Mouse (Mus musculus) midbrain, postnatal 0 days (tissue): ENCODE data around the gene Atp11a. TPM values are rescaled to one million over a fixed set of nuclear protein-coding genes. Genes with fewer than 3 reads are reported as not detected.

Experiments used
- ATAC-seq: fragments of 200-750 bp; cut with Nextera tagmentation; 2 replicates; pipeline ENCODE4 v1.8.0; 2017; ENCODE audit warnings: moderate number of reproducible peaks, mild to moderate bottlenecking, moderate TSS enrichment, moderate library complexity; ENCODE audit not compliant: low FRiP score
- DNase-seq: peaks from one replicate; pipeline ENCODE4 v3.0.0-alpha.2; 2015; ENCODE audit warnings: low spot score
- H3K27ac ChIP-seq: fragments of 300-500 bp; sonication (generic); 2 replicates; pipeline ENCODE4 v1.5.1; 2014; ENCODE audit warnings: low read depth, mild to moderate bottlenecking, low read length, mixed read lengths
- H3K27me3 ChIP-seq: fragments of 300-500 bp; sonication (generic); 2 replicates; pipeline ENCODE4 v1.6.1; 2014; ENCODE audit warnings: low read length, control low read depth, mixed read lengths; ENCODE audit not compliant: insufficient read depth
- H3K36me3 ChIP-seq: fragments of 300-500 bp; sonication (generic); 2 replicates; pipeline ENCODE4 v1.6.1; 2014; ENCODE audit warnings: low read length, control low read depth, mixed read lengths; ENCODE audit not compliant: insufficient read depth
- H3K4me1 ChIP-seq: fragments of 300-500 bp; sonication (generic); 2 replicates; pipeline ENCODE4 v1.6.1; 2014; ENCODE audit warnings: mild to moderate bottlenecking, control low read depth, antibody characterized with exemption, low read length, mixed read lengths; ENCODE audit not compliant: insufficient read depth
- H3K4me2 ChIP-seq: fragments of 300-500 bp; sonication (generic); 2 replicates; pipeline ENCODE4 v1.6.1; 2014; ENCODE audit warnings: low read depth, mild to moderate bottlenecking, low read length, mixed read lengths; ENCODE audit not compliant: poor library complexity, severe bottlenecking
- H3K4me3 ChIP-seq: fragments of 300-500 bp; sonication (generic); 2 replicates; pipeline ENCODE4 v1.5.1; 2014; ENCODE audit warnings: low read depth, mild to moderate bottlenecking, low read length, moderate library complexity
- H3K9ac ChIP-seq: fragments of 300-500 bp; sonication (generic); replicated peaks from 2 replicates; pipeline ENCODE4 v1.6.1; 2014; ENCODE audit warnings: mild to moderate bottlenecking, low read length, moderate library complexity, mixed read lengths; ENCODE audit not compliant: poor library complexity, severe bottlenecking
- H3K9me3 ChIP-seq: fragments of 300-500 bp; sonication (generic); 2 replicates; pipeline ENCODE4 v1.6.1; 2016; ENCODE audit warnings: low read length, control low read depth
- CTCF ChIP-seq: IDR thresholded peaks from 2 replicates; pipeline ENCODE4 v1.5.1; 2016; ENCODE audit warnings: antibody characterized with exemption, mild to moderate bottlenecking
- WGBS: fragments of 180-500 bp; shearing (Covaris S2); extraction: QIAGEN DNeasy Blood & Tissue Kit; methylation state at CpG from one replicate; pipeline ENCODE4 v1.1.7; 2014; 5-methylcytosine and 5-hydroxymethylcytosine counted together
- polyA plus RNA-seq: library from polyadenylated mRNA; unstranded; fragments of >200 nt; fragmentation: Nextera tagmentation; extraction: Ambion mirVana; gene quantifications from 2 replicates; pipeline ENCODE4 v1.2.1, GENCODE M21; 2015
- total RNA-seq: library from RNA; depleted of rRNA; stranded (reverse); fragments of >200 nt; gene quantifications from 2 replicates; pipeline ENCODE4 v1.2.3, GENCODE M21; 2014

Atp11a gene
- total and polyA plus RNA-seq, 2 experiments from 2014 or later: 13.8 to 45.9 TPM

GRCm38 (mm10) chr8:12874971-12875370 lies 118.2 kb downstream of the Atp11a start:
- H3K4me3 ChIP-seq: no peak overlapping the region
- DNase-seq: no peak
- peaks cover 9% of the 10 kb centered on the region; the same call in 1 of the 2 replicates for H3K4me1 ChIP-seq
- H3K27ac ChIP-seq: no peak overlapping the region
- no peak for TF ChIP-seq CTCF
- H3K4me2 ChIP-seq: no peak overlapping the region
- no peaks in the 10 kb centered on the region for H3K36me3 ChIP-seq
- no peak for ATAC-seq
- no peaks in the 10 kb centered on the region for H3K9me3 ChIP-seq
- no peak overlapping the region for H3K9ac ChIP-seq
- no peaks in the 10 kb centered on the region for H3K27me3 ChIP-seq
- 75% methylated on average over 4 of the region's 4 CpGs for WGBS

GRCm38 (mm10) chr8:12877126-12877525 lies 120.3 kb downstream of the Atp11a start:
- Histone ChIP-seq H3K27ac (no peak overlapping the region), H3K36me3 (no peaks in the 10 kb centered on the region), H3K4me1 (peaks cover 4% of the 10 kb centered on the region; the same call in 1 of the 2 replicates), H3K4me2 (no peak overlapping the region), H3K4me3 (no peak overlapping the region), H3K9me3 (no peaks in the 10 kb centered on the region), H3K9ac (no peak overlapping the region), H3K27me3 (no peaks in the 10 kb centered on the region)
- no peak for TF ChIP-seq CTCF
- ATAC-seq: no peak
- 85% methylated on average over 6 of the region's 6 CpGs for WGBS
- DNase-seq: no peak

- Histone ChIP-seq H3K4me1 (no peaks in the 10 kb centered on the region), H3K4me2 (no peak overlapping the region), H3K27ac (no peak overlapping the region), H3K27me3 (no peaks in the 10 kb centered on the region), H3K4me3 (no peak overlapping the region), H3K36me3 (no peaks in the 10 kb centered on the region), H3K9ac (no peak overlapping the region), H3K9me3 (no peaks in the 10 kb centered on the region)
- ATAC-seq (no peak), DNase-seq (no peak)
- 94% methylated on average over 6 of the region's 6 CpGs for WGBS
- no peak for TF ChIP-seq CTCF
These were observed 123.3 kb downstream of the Atp11a start for GRCm38 (mm10) chr8:12880163-12880562.

GRCm38 (mm10) chr8:12883051-12884004 lies 126.5 kb downstream of the Atp11a start:
- H3K4me1 ChIP-seq: no peaks in the 10 kb centered on the region
- H3K27me3 ChIP-seq: no peaks in the 10 kb centered on the region
- no peak overlapping the region for H3K27ac ChIP-seq
- TF ChIP-seq CTCF: no peak
- H3K36me3 ChIP-seq: 0 out of 2 replicates have a peak, but pooled peaks cover 4% of the 10 kb centered on the region
- H3K9ac ChIP-seq: no peak overlapping the region
- H3K4me3 ChIP-seq: no peak overlapping the region
- H3K4me2 ChIP-seq: no peak overlapping the region
- H3K9me3 ChIP-seq: no peaks in the 10 kb centered on the region
- ATAC-seq (no peak), DNase-seq (no peak)
- WGBS: 80% methylated on average over 21 of the region's 21 CpGs

GRCm38 (mm10) chr8:12887772-12888435 lies 131.1 kb downstream of the Atp11a start:
- H3K27ac ChIP-seq: no peak overlapping the region
- peaks cover 4% of the 10 kb centered on the region; the same call in 1 of the 2 replicates for H3K36me3 ChIP-seq
- 79% methylated on average over 16 of the region's 16 CpGs for WGBS
- H3K4me3 ChIP-seq: no peak overlapping the region
- no peak for TF ChIP-seq CTCF
- H3K4me2 ChIP-seq: no peak overlapping the region
- DNase-seq: no peak
- ATAC-seq: peak; percentile 44; the same call in 1 of the 2 replicates
- no peak overlapping the region for H3K9ac ChIP-seq
- H3K27me3 ChIP-seq: no peaks in the 10 kb centered on the region
- no peaks in the 10 kb centered on the region for H3K9me3 ChIP-seq
- H3K4me1 ChIP-seq: no peaks in the 10 kb centered on the region
